Mouse (Mus musculus) spleen, adult 12 weeks (tissue): ENCODE results near the gene Tmem81.
A peak's percentile ranks its signal among the peaks of the same experiment; 100 is the strongest.
"Not testable (repeated sequence)": the region's sequence is repeated elsewhere in the genome, so short reads cannot be mapped to it uniquely, and the experiment has no call there.

ENCODE experiments used
- DNase-seq: peaks from one replicate; pipeline ENCODE4 v3.0.0; 2022; ENCODE audit warnings: low spot score

The Tmem81 gene

DNA sequence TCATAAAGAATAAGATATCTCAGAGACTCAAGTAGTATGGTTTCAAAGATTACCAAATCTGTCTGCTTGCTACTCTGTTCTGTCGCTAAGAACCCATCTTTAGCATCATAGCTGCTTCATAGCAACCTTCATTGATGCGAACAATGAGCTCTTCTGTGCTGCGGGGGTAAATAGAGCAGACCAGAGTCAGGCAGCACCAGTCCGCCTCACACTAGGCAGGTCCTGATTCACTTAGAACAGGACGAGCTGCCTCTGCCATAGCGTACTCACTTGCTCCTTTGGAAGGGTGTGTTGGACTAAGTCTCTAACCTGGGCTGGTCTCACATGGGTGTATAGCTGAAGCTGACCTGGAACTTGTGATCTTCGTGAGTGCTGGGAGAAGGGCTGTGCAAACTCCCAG lies at the start of gene Tmem81:
Tmem81 (plus strand) TSS at position 173 of the 400 bp plus-strand sequence.
- DNase-seq, result no peak

DNA sequence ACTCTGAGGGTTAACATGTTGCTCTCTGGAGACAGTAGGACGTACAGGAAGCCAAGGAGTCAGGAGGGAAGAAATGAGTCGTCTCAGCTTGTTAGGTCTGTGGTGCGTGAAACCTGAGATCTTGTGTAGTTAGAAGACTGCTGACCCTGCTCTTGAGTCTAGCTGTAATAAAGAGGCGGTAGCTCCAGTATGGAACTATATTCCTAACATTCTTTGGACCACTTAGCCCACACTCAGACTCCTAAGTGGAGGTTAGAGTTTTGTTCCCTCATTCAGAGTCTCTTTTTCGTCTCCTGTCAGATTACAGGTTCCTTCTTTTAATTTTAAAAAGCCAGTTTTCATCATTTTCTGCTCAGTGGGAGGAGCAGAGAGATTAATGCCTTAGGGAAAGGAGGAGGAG lies 41.4 kb upstream of the Tmem81 start:
- DNase-seq, result no peak

GRCm38 (mm10) chr1:132468926-132469325 lies 37.1 kb upstream of the Tmem81 start:
- no peak for DNase-seq

- DNase-seq, result no peak
Observed at GRCm38 (mm10) chr1:132469519-132469918, 36.5 kb upstream of the Tmem81 start.

GRCm38 (mm10) chr1:132470031-132470430 lies 36.0 kb upstream of the Tmem81 start:
- DNase-seq, result not testable (repeated sequence)

DNA sequence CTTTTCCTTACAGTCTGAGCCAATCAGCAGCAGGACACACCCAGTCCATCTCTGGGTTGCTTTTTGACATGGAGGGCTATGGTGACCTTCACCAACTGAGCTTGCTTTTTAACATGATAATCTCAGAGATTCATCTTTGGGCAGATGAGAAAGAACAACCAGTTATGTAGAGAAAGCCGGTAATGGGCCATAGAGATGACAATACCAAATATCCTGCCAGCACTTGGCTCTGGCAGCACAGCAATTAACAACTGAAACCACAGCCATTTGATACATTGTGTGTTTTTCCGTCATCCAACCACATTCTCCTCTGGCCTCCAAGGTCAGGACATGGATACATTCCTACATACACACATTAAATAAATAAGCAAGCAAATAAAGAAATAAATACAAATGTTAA lies 35.0 kb upstream of the Tmem81 start:
- no peak for DNase-seq

GRCm38 (mm10) chr1:132471499-132471898 lies 34.5 kb upstream of the Tmem81 start:
- no peak for DNase-seq

DNA sequence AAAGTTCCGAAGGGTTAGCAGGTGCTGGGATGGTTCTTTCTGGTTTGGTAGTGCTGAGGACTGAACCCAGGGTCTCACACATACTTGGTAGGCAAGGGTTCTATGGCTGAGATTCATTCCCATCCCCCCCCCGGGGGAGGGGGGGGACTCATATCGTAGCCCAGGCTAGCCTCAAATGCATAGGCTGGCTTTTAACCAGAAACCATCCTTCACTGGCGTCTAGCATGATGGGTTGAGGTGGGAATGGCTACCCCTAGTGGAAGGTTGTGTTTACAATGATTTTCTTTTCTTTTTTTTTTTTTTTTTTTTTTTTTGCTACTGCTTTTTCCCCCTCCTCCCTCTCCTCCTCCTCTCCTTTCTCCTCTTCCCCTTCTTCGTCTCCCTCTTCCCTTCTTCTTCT lies 33.5 kb upstream of the Tmem81 start:
- no peak for DNase-seq

GRCm38 (mm10) chr1:132474496-132474895 lies 31.5 kb upstream of the Tmem81 start:
- DNase-seq, result no peak

DNA sequence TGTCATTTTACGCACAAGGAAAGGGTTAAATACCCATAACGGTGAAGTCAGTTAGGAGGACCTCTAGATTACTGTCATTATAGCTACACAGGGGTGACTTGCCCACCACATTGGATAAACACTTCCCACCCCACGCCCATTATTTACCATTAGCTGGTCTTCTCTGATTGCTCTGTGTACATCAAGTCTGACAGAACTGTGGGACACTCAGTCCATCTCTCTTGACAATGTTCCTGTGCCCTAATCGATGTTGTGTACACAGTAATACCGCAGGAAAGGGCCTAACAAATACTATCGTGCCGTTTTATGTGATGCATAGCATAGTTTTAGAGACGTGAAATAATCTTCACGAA lies 29.5 kb upstream of the Tmem81 start:
- no peak for DNase-seq

GRCm38 (mm10) chr1:132476928-132477691 lies 28.9 kb upstream of the Tmem81 start, which contains the start of gene Rbbp5:
TSS of gene Rbbp5 (plus strand) at chr1:132477365.
- DNase-seq, result peak; percentile 77

DNA sequence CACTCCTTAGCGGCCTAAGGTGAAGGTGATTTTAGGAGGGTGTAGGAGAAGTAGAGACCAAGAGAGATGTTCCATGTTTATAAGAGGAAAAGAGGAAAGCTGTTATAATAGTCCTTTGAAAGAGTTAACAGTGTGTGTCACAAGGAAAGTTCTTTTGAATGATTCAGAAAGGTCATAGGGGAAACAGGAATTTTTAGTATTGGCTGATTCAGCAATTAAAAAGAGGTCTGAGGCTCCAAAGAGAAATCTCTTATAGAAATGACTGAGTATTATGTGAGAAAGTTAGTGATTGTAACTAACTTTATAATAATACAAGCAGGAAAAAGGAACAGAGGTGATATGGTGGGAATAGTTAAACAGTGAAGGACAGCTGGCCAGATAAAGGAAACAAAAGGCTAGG lies 26.6 kb upstream of the Tmem81 start:
- no peak for DNase-seq

GRCm38 (mm10) chr1:132481619-132482018 lies 24.4 kb upstream of the Tmem81 start:
- DNase-seq, result no peak

- DNase-seq, result no peak
Observed at GRCm38 (mm10) chr1:132483234-132483633, 22.8 kb upstream of the Tmem81 start.

DNA sequence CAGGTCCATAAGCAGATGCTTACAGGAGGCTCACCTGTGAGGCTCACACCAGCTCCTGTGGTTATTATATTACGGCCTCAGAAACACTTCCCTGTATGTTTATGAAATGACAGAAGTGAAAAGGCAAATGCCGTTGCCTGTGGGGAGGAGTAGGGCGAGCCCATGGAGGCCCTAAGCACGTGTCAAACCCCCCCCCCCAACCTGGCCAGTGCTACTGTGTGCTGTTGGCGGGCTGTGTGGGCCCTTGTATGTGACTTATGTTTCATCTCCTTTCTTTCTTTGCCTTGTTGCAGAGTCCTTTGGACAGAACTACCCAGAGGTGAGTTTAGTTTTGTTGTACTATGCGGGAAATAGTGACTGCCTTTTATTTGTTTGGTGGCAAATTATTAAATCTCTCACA lies 22.3 kb upstream of the Tmem81 start:
- no peak for DNase-seq

DNA sequence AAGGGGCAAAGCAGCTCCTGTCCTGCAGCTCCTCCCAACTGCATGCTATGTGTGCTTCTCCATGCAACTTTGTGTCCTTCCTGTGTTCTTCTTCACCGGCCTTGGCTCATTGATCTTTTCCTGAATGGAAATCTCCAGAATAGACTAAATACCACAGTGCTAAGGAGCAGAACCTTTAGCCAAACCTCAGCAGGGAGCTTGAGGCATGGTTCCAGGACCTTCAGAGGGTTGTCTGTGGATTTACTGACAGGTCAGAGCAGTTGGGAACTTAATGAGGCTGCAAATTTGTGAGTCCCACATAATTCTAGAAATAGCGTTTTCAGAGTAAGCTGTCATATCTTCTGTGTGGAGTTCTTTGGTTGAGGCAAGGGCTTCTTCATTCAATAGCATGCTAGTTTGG lies 5.5 kb upstream of the Tmem81 start:
- DNase-seq, result no peak

- no peak for DNase-seq
Observed at GRCm38 (mm10) chr1:132505155-132505554, 875 bp upstream of the Tmem81 start.

- DNase-seq, result no peak
Observed at GRCm38 (mm10) chr1:132506656-132507055, 626 bp downstream of the Tmem81 start.

GRCm38 (mm10) chr1:132509771-132510170 lies 3.7 kb downstream of the Tmem81 start:
- DNase-seq, result no peak

DNA sequence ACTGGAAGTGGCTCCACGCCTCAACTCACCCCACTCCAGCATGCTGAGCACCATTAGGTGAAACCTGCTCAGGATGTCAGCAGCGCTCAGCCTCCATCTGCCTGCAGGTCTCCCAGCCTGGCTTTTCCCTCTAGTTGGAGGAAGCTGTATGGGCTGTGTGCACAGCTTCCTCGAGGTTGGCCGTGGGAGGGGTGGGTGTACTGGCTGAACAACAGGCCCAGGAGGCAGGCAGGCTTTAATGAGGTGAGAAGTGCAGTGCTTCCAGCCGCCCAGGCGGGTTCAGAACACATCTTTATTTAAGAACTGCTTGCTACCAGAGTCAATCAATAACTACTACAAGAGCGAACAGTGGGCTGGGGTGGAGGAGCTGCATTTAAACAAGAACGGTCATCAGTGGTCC lies 5.5 kb downstream of the Tmem81 start:
- DNase-seq, result no peak

- no peak for DNase-seq
Observed at GRCm38 (mm10) chr1:132512106-132512505, 6.1 kb downstream of the Tmem81 start.

DNA sequence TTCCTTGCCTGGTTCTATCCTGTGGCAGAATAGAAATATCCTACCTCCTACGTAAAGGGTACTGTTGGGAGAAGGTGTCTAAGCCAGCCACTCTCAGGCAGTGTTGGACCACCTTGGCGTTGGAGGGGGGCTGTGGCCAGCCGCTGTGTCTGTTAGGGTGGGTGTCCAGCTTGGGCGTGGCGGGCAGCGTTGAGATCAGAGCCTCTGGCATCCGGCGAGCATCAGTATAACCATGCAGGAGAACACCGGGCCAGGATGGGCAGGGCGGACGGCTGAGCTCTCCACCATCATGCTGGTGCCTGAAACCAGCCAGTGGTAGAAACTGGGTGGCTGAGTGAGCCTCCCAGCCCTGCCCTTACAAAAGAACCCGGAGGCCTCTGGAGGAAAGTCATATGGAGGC lies 9.3 kb downstream of the Tmem81 start:
- DNase-seq, result no peak

- DNase-seq, result no peak
Observed at GRCm38 (mm10) chr1:132516776-132517175, 10.7 kb downstream of the Tmem81 start.

GRCm38 (mm10) chr1:132518621-132519020 lies 12.6 kb downstream of the Tmem81 start:
- no peak for DNase-seq
